Mouse (Mus musculus) stomach, postnatal 0 days (tissue): Measurements from ENCODE around the gene Grtp1.

ENCODE experiments used
- CTCF ChIP-seq: IDR thresholded peaks from 2 replicates; pipeline ENCODE4 v1.5.1; 2016; ENCODE audit warnings: antibody characterized with exemption, low read depth, mild to moderate bottlenecking, moderate library complexity
- EP300 ChIP-seq: optimal IDR thresholded peaks from 2 replicates; pipeline ENCODE3; 2016; ENCODE audit warnings: antibody characterized with exemption

- TF ChIP-seq EP300: no peak
- no peak for TF ChIP-seq CTCF
Measured at GRCm38 (mm10) chr8:13186819-13187218, 13.6 kb downstream of the Grtp1 start.
